Mouse (Mus musculus): Measurements from ENCODE around the gene Mov10. TPM values are rescaled to one million over a fixed set of nuclear protein-coding genes. Genes with fewer than 3 reads are reported as not detected.

Gene Mov10
- polyA plus RNA-seq, 1 experiment from 2014 or later, result 17.4 TPM

Other genes with a start within 250 kb of the Mov10 start
- 35.3 and 38.7 TPM in 2 replicates for gene Slc16a1, start 179.9 kb downstream of the Mov10 start, polyA plus RNA-seq (2014; fragmentation: Nextera tagmentation; extraction: Ambion mirVana)
- gene Ppm1j, start 37.5 kb downstream of the Mov10 start, polyA plus RNA-seq (2014; fragmentation: Nextera tagmentation; extraction: Ambion mirVana), result 1.0 and 1.9 TPM in 2 replicates
- gene Fam19a3, start 36.7 kb downstream of the Mov10 start, polyA plus RNA-seq (2014; fragmentation: Nextera tagmentation; extraction: Ambion mirVana), result not detected in 2 replicates
- 104 and 105 TPM in 2 replicates for gene Rhoc, start 30.2 kb downstream of the Mov10 start, polyA plus RNA-seq (2014; fragmentation: Nextera tagmentation; extraction: Ambion mirVana)
- gene St7l, start 45.4 kb upstream of the Mov10 start, polyA plus RNA-seq (2014; fragmentation: Nextera tagmentation; extraction: Ambion mirVana), result 34.5 and 36.6 TPM in 2 replicates
- gene Capza1, start 45.9 kb upstream of the Mov10 start, polyA plus RNA-seq (2014; fragmentation: Nextera tagmentation; extraction: Ambion mirVana), result 261 and 269 TPM in 2 replicates
- gene Wnt2b, start 143.4 kb upstream of the Mov10 start, polyA plus RNA-seq (2014; fragmentation: Nextera tagmentation; extraction: Ambion mirVana), result 0.90 and 1.5 TPM in 2 replicates
- gene Cttnbp2nl, start 234.6 kb upstream of the Mov10 start, polyA plus RNA-seq (2014; fragmentation: Nextera tagmentation; extraction: Ambion mirVana), result 51.0 and 55.7 TPM in 2 replicates
- not detected in 2 replicates for gene 4930564D02Rik, start 248.3 kb upstream of the Mov10 start, polyA plus RNA-seq (2014; fragmentation: Nextera tagmentation; extraction: Ambion mirVana)